Mouse (Mus musculus): Measurements from ENCODE around the gene Dnah5. TPM values are rescaled to one million over a fixed set of nuclear protein-coding genes. Genes with fewer than 3 reads are reported as not detected.

The Dnah5 gene
- not detected in 2 replicates for polyA plus RNA-seq (2012; rRNA removed)

GRCm38 (mm10) chr15:28203111-28204075 lies at the start of gene Dnah5:
TSS of gene Dnah5 (plus strand) at chr15:28203752.
- Histone ChIP-seq H3K4me3 (ENCODE audit: extremely low read depth, insufficient read depth, insufficient read length) (no peak within 1 kb of the TSS), H3K4me1 (ENCODE audit: control insufficient read depth, insufficient read depth, insufficient read length) (no peaks in the 10 kb centered on the region), H3K27me3 (ENCODE audit: control insufficient read depth, insufficient read depth, low read length) (no peaks in the 10 kb centered on the region), H3K36me3 (ENCODE audit: control insufficient read depth, insufficient read depth, low read length) (no peaks in the 10 kb centered on the region), H3K27ac (ENCODE audit: insufficient read depth, low read length) (no peak within 1 kb of the TSS)
- TF ChIP-seq CTCF (IDR thresholded peaks at IDR 0.05; ENCODE audit: extremely low read depth, insufficient read depth, insufficient read length, insufficient replicate concordance) (no peak), POLR2A (IDR thresholded peaks at IDR 0.05; ENCODE audit: low read depth, low read length) (no peak)
- 85% methylated on average over 20 of the region's 20 CpGs for WGBS
- no peak for DNase-seq (ENCODE audit: low read depth in 1 of 2, low spot score in 2 of 2)

- no peak overlapping the region for H3K27ac ChIP-seq (ENCODE audit: insufficient read depth, low read length)
- H3K4me3 ChIP-seq (ENCODE audit: extremely low read depth, insufficient read depth, insufficient read length): no peak overlapping the region
- H3K27me3 ChIP-seq (ENCODE audit: control insufficient read depth, insufficient read depth, low read length): peaks cover 2% of the 10 kb centered on the region; the same call in 1 of the 2 replicates
- H3K4me1 ChIP-seq (ENCODE audit: control insufficient read depth, insufficient read depth, insufficient read length): peaks cover 5% of the 10 kb centered on the region; the same call in 1 of the 2 replicates
- no peaks in the 10 kb centered on the region for H3K36me3 ChIP-seq (ENCODE audit: control insufficient read depth, insufficient read depth, low read length)
- TF ChIP-seq CTCF (IDR thresholded peaks at IDR 0.05; ENCODE audit: extremely low read depth, insufficient read depth, insufficient read length, insufficient replicate concordance) (no peak), POLR2A (IDR thresholded peaks at IDR 0.05; ENCODE audit: low read depth, low read length) (no peak)
- DNase-seq (ENCODE audit: low read depth in 1 of 2, low spot score in 2 of 2): no peak
- WGBS: 21% methylated on average over 27 of the region's 27 CpGs
Observed at GRCm38 (mm10) chr15:28154822-28155501, 48.6 kb upstream of the Dnah5 start.

GRCm38 (mm10) chr15:28158771-28159489 lies 44.6 kb upstream of the Dnah5 start:
- H3K36me3 ChIP-seq (ENCODE audit: control insufficient read depth, insufficient read depth, low read length): no peaks in the 10 kb centered on the region
- peak overlapping the region; percentile 71 for H3K4me3 ChIP-seq (ENCODE audit: extremely low read depth, insufficient read depth, insufficient read length)
- H3K4me1 ChIP-seq (ENCODE audit: control insufficient read depth, insufficient read depth, insufficient read length): peaks cover 5% of the 10 kb centered on the region; the same call in 1 of the 2 replicates
- 5% methylated on average over 19 of the region's 19 CpGs for WGBS
- peak; percentile 18 to 29 for DNase-seq (ENCODE audit: low read depth in 1 of 2, low spot score in 2 of 2)
- peaks cover 2% of the 10 kb centered on the region; the same call in 1 of the 2 replicates for H3K27me3 ChIP-seq (ENCODE audit: control insufficient read depth, insufficient read depth, low read length)
- TF ChIP-seq CTCF (IDR thresholded peaks at IDR 0.05; ENCODE audit: extremely low read depth, insufficient read depth, insufficient read length, insufficient replicate concordance) (no peak), POLR2A (IDR thresholded peaks at IDR 0.05; ENCODE audit: low read depth, low read length) (no peak)
- no peak overlapping the region for H3K27ac ChIP-seq (ENCODE audit: insufficient read depth, low read length)

GRCm38 (mm10) chr15:28162291-28162690 lies 41.3 kb upstream of the Dnah5 start:
- Histone ChIP-seq H3K27me3 (ENCODE audit: control insufficient read depth, insufficient read depth, low read length) (no peaks in the 10 kb centered on the region), H3K36me3 (ENCODE audit: control insufficient read depth, insufficient read depth, low read length) (no peaks in the 10 kb centered on the region), H3K4me1 (ENCODE audit: control insufficient read depth, insufficient read depth, insufficient read length) (peaks cover 5% of the 10 kb centered on the region; the same call in 1 of the 2 replicates), H3K27ac (ENCODE audit: insufficient read depth, low read length) (no peak overlapping the region), H3K4me3 (ENCODE audit: extremely low read depth, insufficient read depth, insufficient read length) (no peak overlapping the region)
- TF ChIP-seq POLR2A (IDR thresholded peaks at IDR 0.05; ENCODE audit: low read depth, low read length) (no peak), CTCF (IDR thresholded peaks at IDR 0.05; ENCODE audit: extremely low read depth, insufficient read depth, insufficient read length, insufficient replicate concordance) (no peak)
- 85% methylated on average over 2 of the region's 2 CpGs for WGBS
- no peak for DNase-seq (ENCODE audit: low read depth in 1 of 2, low spot score in 2 of 2)

- Histone ChIP-seq H3K27ac (ENCODE audit: insufficient read depth, low read length) (no peak overlapping the region), H3K27me3 (ENCODE audit: control insufficient read depth, insufficient read depth, low read length) (no peaks in the 10 kb centered on the region), H3K4me1 (ENCODE audit: control insufficient read depth, insufficient read depth, insufficient read length) (no peaks in the 10 kb centered on the region), H3K36me3 (ENCODE audit: control insufficient read depth, insufficient read depth, low read length) (no peaks in the 10 kb centered on the region), H3K4me3 (ENCODE audit: extremely low read depth, insufficient read depth, insufficient read length) (no peak overlapping the region)
- DNase-seq (ENCODE audit: low read depth in 1 of 2, low spot score in 2 of 2): no peak
- WGBS: 85% methylated on average over 7 of the region's 7 CpGs
- no peak for TF ChIP-seq POLR2A (IDR thresholded peaks at IDR 0.05; ENCODE audit: low read depth, low read length)
- no peak for TF ChIP-seq CTCF (IDR thresholded peaks at IDR 0.05; ENCODE audit: extremely low read depth, insufficient read depth, insufficient read length, insufficient replicate concordance)
Observed at GRCm38 (mm10) chr15:28165234-28165633, 38.3 kb upstream of the Dnah5 start.

GRCm38 (mm10) chr15:28166090-28166489 lies 37.5 kb upstream of the Dnah5 start:
- TF ChIP-seq POLR2A (IDR thresholded peaks at IDR 0.05; ENCODE audit: low read depth, low read length) (no peak), CTCF (IDR thresholded peaks at IDR 0.05; ENCODE audit: extremely low read depth, insufficient read depth, insufficient read length, insufficient replicate concordance) (no peak)
- 94% methylated on average over 6 of the region's 6 CpGs for whole genome bisulfite sequencing

More at GRCm38 (mm10) chr15:28166090-28166489, 37.5 kb upstream of the Dnah5 start:
- H3K4me3 ChIP-seq (ENCODE audit: extremely low read depth, insufficient read depth, insufficient read length): no peak overlapping the region
- no peaks in the 10 kb centered on the region for H3K36me3 ChIP-seq (ENCODE audit: control insufficient read depth, insufficient read depth, low read length)
- no peaks in the 10 kb centered on the region for H3K27me3 ChIP-seq (ENCODE audit: control insufficient read depth, insufficient read depth, low read length)
- H3K27ac ChIP-seq (ENCODE audit: insufficient read depth, low read length): no peak overlapping the region
- DNase-seq (ENCODE audit: low read depth in 1 of 2, low spot score in 2 of 2): no peak
- no peaks in the 10 kb centered on the region for H3K4me1 ChIP-seq (ENCODE audit: control insufficient read depth, insufficient read depth, insufficient read length)

All from spleen, adult 2 months (tissue).